Mouse (Mus musculus): ENCODE results near the gene Zfp37.
"Not testable (repeated sequence)": the region's sequence is repeated elsewhere in the genome, so short reads cannot be mapped to it uniquely, and the experiment has no call there.

The Zfp37 gene

DNA sequence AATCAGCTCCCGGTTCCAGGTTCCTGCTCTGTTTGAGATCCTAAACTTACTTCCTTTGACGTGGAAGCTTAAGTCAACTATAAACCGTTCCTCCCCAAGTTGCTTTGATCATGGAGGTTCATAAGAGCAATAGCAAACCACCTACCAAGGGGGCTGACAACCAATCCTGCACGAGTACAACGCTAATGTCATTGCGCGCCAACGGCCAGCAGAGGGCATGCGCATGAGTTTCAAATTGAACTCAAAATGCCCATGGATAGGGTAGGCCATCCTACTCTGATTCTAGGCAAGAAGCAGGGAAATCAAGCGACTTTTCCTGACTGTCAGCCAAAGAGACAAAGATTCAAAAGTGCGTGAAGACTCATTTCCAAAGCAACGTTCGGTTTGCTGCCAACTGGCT lies at the start of gene Zfp37:
TSS of gene Zfp37 (minus strand) at position 279 of the 400 bp plus-strand sequence.
- no peak for DNase-seq

DNA sequence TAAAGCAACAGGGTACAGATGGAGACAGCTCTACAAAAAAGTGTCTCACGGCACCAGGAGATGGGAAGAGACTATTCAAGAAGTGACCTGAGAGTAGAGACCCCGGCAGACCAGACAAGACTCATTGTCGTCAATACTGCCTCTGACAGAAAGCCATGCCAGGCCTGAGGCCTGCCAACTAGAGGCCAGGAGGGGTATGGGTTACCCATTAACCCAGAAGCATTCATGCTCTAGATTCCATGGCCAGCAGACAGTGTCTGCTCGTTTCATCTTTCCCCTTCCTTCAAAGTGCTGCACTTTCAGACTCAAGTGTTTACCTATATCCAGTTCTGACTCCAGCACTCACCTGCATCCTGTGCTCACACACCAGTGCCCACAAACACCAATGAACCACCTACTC lies 47.2 kb upstream of the Zfp37 start:
- DNase-seq = peak; percentile 48

DNA sequence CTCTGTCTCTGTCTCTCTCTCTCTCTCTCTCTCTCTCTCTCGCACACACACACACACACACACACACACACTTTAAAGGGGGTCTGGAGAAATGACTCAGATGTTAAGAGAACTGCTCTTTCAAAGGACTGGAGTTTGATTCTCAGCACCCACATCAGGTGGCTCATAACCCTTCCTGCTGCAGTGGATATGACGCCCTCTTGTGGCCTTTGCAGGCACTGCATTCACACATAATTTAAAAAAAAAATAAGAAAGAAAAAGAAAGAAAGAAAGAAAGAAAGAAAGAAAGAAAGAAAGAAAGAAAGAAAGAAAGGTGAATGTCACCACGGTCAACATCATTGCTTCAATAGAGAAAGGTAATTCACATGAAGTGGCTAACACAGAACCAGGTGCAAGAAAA lies 46.4 kb upstream of the Zfp37 start:
- DNase-seq = no peak

DNA sequence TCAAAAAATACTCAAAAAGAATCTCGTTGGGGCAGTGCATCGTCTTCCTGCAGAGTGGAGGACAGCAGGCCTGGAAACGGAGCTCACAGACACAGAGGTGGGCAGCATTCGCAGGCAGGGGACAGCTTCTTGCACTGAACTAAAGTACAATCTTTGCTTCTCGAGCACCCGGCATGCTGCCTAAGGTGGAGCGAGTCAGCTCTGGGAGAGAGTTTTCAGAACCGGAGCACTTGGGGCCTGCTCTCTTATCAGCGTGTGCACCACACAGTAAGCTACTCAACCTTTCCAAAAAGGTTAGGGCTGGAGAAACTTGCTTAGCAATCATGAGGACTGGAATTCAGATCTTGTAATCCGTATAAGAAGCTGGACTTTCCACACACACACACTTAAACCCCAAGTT lies 45.8 kb upstream of the Zfp37 start:
- DNase-seq = no peak

DNA sequence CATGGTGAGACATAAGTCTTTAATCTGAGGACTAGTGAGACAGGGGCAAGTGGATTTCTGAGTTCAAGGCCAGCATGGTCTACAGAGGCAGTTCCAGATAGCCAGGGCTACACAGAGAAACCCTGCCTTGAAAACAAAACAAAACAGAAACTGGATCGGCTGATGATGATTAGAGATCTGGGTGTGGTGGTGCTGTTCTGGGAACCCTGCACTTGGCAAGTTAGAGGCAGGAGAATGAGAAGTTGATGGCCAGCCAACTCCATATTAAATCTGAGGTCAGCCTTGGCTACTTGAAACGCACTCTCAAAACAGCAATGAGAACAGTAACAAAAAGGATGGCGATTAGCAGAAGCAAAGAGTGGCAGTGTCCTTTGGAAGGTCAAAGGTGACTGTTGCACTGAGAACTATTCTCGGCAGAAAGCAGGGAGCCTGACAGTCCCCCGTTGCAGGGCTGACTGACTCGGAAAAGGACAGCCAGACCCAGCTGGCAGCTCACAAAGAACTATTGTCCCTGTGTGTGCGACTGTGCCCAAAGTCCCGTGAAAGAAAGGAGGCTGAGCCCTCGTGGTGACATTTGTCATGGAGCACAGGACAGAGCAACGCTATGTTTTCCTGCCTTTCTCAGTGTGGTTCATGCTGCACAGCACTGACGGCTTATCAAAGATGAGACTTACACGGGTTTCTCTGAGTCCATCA lies 44.1 kb upstream of the Zfp37 start:
- DNase-seq = no peak

DNA sequence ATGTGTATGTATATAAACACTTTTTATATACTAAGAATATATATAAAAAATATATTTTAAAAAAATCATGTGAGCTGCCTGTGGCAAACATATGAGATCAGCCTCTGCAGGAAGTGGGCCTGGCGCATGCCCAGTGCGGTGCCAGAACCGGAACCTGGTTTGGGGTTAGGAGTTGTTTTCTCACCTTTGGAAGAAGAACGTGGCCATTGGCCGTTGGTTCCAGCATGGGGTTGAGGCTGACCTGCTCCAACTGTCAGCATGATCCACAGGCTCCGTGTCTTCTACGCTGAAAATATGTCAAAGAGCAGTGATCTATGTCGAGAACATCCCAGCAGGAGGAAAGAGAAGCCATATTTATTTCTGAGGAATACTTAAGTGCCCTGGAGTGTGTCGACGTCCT lies 43.1 kb upstream of the Zfp37 start:
- DNase-seq = no peak

DNA sequence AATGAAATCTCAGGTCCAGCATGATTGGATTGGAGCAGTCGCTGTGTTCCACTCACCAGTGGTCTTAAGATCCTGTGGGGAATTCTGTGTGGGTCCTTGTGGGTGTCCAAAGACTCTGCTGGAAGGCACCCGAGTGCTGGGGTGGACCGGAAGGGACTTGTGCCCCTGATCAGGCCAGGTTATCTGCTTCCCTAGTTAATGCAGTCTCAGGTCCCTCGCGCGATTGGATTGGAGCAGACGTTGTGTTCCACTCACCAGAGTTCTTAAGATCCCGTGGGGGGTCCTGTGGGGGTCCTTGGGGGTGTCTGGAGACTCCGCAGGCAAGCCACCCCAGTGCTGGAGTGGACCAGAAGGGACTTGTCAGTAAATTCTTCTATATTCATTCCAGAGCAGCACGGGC lies 41.8 kb upstream of the Zfp37 start:
- no peak for DNase-seq

DNA sequence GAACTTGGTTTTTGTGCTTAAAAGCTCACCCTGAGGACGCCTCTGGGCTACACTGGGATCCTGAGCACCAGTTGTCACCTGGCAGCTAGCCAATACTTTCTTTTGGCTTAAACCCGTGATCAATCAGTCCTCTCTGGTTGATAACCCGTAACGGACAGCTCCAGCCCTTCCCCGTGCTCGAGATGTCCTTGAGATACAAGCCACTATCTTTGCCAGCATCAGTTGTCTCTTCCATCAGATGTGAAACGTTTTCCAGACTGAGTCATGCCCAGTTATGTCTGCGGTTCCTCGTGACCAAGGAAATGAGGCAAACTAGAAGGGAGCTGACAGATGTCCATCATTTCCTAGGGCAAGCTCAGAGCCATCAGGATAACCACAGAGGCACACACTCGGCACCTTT lies 36.3 kb upstream of the Zfp37 start:
- DNase-seq = no peak

DNA sequence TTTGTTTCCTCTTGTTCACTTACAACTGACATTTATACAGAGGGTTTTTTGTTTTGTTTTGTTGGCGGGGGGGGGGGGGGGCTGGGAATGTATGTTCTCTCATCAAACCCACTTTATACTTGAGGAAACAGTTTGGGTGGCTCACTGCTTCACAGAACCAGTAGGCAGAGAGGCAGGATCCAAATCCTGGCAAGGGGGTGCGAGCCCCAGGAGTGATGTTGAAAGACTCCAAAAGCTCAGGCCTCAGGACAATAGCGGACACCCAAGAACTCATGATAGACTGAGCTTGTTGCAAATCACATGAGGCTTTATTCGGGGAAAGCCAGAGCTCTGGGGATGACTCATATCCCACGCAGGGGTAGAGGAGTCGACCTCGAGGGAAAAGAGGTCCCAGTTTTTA lies 35.2 kb upstream of the Zfp37 start:
- not testable (repeated sequence) for DNase-seq

DNA sequence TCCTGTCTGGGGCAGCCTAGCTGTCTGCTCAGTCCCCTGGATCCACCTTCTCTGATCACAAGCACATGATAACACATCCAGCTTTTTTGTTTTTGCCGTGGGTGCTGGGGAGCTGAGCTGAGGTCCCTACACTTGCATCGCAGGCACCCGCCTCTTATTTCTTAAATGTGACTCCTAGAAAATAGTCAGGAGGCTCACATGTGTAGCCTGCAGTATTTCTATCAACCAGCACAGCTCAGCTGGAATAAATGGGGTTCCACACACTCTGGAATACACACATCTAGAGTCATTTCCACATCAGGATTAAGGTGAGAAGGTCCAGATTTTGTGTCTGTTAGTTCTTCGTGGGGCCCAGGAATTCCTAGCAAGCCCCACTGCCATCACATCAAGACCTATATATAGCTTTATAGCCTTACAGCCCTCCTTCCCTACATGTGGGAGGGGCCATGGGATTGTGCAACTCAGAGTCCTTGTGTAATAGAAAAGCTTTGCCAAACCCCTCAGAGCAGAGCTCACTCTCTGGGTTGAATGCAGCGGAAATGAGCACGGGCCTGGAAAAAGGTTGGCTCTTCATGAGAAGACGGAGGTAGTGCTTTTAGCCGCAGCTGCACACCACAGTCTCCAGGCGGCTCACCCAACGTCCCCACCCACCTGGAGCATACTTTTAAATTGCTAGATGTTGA lies 34.4 kb upstream of the Zfp37 start:
- no peak for DNase-seq

DNA sequence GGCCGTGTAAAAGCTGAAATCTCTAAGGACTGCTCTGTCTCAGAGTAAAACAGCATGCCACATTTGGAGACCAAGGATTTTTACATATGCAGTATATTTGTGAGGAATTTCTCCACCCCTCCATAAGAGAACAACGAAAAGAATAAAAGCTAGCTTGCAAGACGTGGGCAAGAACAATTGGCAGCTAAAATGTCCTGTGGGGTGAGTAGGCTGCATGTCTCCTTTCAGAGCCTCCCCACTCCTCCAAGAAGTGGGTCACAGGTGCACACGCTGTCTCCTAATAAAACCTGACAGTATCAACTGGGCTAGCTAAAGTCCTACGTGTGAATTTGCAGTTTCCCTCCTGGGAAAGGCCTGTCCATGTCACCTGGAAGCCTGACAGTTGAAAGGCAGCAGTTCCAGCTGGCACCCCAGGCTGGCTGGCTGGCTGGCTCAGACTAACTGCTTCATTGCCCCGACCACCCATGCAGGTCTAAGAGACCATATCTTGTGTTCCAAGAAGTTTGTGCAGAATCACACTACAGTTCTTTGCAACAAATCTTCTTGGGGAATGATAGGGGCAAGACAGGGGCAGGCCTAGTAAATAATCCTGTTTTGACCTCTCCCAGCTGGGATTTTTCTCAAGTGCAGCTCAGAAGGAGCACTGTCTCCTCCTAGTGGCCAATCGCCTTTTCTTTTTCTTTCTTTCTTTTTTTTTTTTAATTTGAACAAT lies 32.4 kb upstream of the Zfp37 start:
- no peak for DNase-seq

DNA sequence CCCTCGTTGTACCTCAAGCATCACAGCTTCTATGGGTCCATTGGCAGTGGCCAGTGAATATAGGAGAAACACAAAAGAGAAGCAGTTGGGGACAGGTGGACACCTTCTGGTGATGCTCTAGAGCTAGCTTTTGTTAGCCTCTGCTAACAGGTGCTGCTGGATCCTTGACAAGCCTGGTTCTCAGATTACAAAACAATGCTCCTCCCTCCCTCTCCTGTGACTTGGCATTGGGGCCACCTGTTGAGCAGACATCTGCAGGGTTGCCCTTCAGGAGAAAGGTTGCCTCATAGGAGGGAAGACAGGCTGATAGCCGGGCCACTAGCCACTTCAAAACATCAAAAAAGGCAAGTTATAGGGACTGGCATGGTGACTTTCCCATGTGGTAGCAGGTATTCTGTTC lies 31.4 kb upstream of the Zfp37 start, which contains the start of gene Slc31a2:
TSS of gene Slc31a2 (plus strand) at position 287 of the 400 bp plus-strand sequence.
- DNase-seq = no peak

DNA sequence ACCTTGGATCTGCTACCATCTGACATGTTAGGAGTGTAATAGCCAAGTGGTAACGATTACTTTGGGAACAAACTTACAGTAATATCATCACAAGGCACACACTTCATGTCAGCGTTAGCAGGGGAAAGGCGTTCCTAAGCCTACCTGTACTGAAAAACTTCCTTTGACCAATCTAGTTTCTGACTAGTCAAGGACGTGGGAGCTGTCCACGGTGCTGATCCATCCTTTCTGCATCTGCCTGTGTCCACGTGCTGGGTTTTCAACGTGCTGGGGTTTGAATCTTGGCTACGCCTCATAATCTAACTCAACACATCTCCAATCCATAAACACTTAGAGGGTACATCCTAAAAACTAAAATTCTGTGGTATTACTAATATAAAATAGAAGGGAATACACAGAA lies 26.1 kb upstream of the Zfp37 start:
- DNase-seq = peak; percentile 48

DNA sequence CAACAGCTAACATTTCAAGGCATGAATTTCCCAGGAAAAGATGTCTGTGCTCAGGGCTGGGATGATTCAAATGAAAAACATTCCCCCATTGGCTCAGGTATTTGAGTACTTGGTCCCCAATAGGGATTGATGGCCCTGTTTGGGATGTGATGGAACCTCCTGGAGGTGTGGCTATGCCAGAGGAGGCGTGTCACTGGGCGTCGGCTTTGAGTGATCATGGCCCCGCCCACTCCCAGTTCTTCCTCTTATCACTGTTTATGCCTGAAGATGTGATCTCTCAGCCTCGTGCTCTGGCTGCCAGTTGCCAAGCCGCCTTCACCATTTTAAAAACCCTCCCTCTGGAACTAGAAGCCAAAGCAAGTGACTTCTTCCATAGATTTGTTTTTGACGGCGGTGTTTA lies 23.7 kb upstream of the Zfp37 start:
- no peak for DNase-seq

DNA sequence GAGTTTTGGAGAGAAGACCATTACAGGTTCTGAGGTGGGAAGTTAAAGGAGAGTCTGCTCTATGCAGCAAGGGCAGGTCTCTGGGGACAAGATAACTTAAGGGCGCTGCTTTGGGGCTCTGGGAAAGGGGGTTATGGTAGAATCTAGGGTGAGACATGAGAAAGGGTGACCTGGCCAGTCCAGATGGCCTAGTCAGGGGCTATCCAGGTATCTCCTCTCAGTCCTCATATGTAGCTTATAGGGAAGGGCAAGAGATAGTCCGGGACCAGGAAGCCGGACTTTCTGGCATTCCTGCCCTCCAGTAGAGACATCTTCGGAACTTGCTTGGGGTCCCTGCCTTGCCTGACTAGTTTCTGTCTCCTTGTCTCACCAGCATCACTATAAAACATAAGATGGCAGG lies 20.9 kb upstream of the Zfp37 start:
- no peak for DNase-seq

DNA sequence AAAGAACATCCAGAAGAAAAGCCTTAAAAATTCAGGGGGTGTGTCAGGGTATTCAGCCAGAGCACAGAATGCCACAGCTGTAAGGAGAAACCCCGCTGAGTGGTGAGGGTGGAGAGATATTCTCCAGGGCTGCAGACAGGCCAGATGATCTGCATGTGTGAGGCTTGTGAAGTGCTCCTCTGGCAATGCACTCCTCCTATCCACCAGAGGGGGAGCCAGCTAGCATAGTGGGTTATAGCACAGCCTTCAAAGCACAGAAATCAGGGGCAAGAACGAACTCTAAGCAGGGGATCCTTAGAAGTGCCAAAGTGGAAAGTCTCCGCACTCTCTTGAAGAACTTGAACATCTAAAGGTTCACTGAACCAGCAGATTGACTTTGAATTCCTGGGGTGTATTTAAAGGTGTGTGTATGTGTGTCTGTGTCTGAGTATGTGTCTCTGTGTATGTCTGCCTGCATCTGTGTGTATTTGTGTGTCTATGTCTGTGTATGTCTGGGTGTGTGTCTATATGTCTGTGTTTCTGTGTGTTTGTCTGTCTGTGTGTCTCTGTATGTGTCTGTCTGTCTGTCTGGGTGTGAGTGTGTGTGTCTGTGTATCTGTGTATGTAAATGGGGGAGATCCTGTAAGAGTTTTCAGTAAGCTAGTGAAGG lies 20.2 kb upstream of the Zfp37 start:
- DNase-seq = no peak

DNA sequence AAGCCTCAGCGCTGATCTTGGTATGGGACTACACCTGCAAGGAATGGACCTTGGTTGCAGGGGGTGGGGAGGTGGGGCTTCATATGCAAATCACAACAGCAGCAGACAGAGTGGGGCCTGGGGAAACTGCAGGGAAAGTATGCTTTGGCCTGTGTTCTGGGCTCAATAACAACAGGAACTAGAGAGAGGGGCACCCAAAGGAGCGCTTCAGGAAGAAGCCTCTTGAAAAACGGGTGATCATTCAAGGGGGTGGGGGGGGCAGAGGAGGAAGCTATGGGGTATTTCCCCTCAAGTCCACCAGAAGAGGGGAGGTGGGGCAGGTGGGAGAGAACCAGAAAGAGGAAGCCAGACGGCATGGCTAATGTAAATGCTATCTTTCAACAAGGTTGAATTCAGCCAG lies 17.5 kb upstream of the Zfp37 start:
- DNase-seq = no peak

DNA sequence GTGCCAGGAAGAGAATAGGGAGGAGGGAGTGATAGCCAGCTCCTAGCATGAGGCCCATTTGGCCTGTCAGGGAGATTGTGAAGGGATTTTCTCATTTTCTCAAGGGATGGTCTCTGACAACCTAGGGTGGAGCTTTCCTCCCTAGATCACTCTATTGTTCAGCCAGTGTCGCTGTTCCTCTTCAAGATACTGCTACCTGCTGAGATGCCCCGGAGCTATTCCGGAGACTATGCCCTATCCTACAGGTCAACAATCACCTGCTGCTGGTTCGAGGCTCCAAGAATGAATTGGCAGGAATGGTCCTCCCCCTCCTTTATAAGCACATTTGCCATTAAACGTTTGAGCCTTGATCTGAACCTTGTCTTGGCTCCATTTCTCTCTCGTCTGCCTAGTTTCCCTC lies 9.7 kb upstream of the Zfp37 start:
- no peak for DNase-seq

DNA sequence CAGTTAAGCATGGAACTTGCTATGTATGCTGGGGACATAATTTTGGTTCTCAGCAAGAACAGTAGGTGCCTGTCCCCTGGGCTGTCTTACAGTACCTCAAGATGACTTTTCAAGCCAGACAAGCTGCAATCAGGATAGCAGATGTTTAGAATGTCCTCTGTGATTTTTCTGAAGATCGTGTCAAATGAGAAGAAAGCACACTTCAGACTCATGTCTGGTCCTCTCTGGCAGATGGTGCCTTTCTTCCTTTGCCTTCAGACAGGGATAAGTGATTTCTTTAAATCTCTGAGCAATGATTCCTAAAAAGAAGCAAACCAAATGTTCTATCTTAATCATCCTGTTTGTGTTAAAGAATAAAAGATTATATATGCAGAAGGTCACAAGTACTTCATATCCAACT lies 694 bp downstream of the Zfp37 start:
- DNase-seq = no peak

DNA sequence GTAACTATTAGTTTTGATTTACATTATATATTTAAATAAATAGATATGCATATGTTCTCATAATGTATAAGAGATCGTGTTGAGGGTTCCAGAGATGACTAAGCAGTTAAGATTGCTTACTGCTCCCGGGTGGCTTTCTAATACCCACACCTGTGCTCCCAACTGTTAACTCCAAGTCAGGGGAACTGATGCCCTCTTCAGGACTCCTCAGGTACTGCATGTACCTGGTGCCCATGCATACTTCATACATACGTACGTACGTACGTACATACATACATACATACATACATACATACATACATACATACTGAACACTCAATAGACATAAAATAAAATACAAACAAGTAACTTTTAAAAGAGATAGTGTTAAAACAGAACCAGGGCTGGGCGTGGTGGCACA lies 1.4 kb downstream of the Zfp37 start:
- peak; percentile 14 for DNase-seq

DNA sequence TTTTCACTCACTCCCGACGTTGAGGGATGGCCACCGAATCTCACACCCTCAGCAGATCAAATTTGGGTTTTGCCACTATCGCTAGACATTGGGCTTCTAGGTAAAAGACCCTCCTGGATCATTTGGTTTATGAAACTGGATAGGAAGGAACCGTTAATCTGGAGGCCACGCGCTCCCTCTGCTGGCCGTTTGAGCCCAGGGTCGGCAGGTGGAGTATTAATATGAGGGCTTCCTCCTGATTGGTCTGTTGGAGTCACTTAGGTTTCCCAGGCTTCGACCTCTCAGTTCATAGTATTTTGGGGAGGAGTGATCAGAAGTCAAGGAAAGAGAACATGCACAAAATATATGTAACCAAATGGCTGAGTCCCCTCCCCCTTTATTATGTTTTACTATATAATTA lies 2.5 kb downstream of the Zfp37 start:
- DNase-seq = peak; percentile 48

DNA sequence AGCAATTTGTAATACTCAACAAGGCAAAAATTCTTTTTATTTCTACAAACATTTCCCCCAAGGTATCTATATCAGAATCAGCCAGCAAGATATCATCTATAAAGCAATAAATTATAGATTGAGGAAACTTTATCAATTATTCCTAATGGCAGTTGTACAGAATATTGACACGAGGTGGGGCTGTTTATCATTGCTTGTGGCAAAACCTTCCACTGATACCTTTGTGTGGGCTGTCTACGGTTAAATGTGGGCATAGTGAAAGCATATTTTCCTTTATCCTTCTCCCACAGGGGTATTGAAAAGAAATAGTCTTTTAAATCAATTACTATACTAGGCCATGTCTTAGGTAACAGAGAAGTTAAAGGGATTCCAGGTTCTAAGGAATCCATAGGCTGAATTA lies 17.4 kb downstream of the Zfp37 start:
- DNase-seq = no peak

DNA sequence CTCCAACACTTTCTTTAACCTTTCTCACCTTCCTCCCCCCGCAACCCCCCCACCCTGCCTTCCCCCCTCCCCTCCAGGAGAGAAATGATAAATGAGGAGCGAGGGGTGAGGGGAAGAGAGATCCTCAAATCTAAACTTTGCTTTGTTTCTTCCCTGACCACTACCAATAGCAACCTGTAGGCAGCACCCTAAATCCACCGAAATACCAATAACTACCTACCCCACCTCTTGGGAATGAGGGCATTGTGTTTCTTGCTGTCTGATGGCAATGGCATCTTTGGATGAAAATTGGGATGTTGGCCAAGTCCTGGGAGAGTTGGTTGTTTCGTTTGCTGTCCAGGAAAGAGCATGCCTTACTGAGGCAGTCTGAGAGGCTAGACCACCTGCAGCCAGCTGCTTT lies 20.8 kb downstream of the Zfp37 start:
- no peak for DNase-seq

Measured in kidney, adult 18-20 months (tissue).